Mouse (Mus musculus) MEL-GATA-1-ER (cell line): Measurements from ENCODE around the gene Klhl32.

Experiments used
- DNase-seq: peaks from one replicate; pipeline ENCODE4 v3.0.0-alpha.2; 2012; ENCODE audit warnings: low read depth; ENCODE audit errors: extremely low read depth

The Klhl32 gene

GRCm38 (mm10) chr4:24631177-24631911, 219.6 kb downstream of the Klhl32 start:
- no peak for DNase-seq

GRCm38 (mm10) chr4:24630430-24630829, 220.5 kb downstream of the Klhl32 start:
- no peak for DNase-seq

- no peak for DNase-seq
Measured at GRCm38 (mm10) chr4:24627871-24628270, 223.1 kb downstream of the Klhl32 start.

GRCm38 (mm10) chr4:24626686-24627085, 224.2 kb downstream of the Klhl32 start:
- no peak for DNase-seq

- no peak for DNase-seq
Measured at GRCm38 (mm10) chr4:24625951-24626584, 224.9 kb downstream of the Klhl32 start.

GRCm38 (mm10) chr4:24621422-24622187, 229.3 kb downstream of the Klhl32 start:
- DNase-seq, result no peak

GRCm38 (mm10) chr4:24620440-24620839, 230.5 kb downstream of the Klhl32 start:
- DNase-seq, result no peak

- no peak for DNase-seq
Measured at GRCm38 (mm10) chr4:24620005-24620404, 230.9 kb downstream of the Klhl32 start.

- no peak for DNase-seq
Measured at GRCm38 (mm10) chr4:24609564-24609963, 241.4 kb downstream of the Klhl32 start.

GRCm38 (mm10) chr4:24609085-24609484, 241.8 kb downstream of the Klhl32 start:
- DNase-seq, result no peak

- no peak for DNase-seq
Measured at GRCm38 (mm10) chr4:24601711-24602110, 249.2 kb downstream of the Klhl32 start.

GRCm38 (mm10) chr4:24598637-24599036, 252.3 kb downstream of the Klhl32 start:
- no peak for DNase-seq

GRCm38 (mm10) chr4:24596942-24597611, 253.8 kb downstream of the Klhl32 start:
- DNase-seq, result no peak

GRCm38 (mm10) chr4:24594824-24595223, 256.1 kb downstream of the Klhl32 start:
- no peak for DNase-seq

GRCm38 (mm10) chr4:24583997-24584396, 266.9 kb downstream of the Klhl32 start:
- no peak for DNase-seq

GRCm38 (mm10) chr4:24582295-24582694, 268.6 kb downstream of the Klhl32 start:
- DNase-seq, result no peak

GRCm38 (mm10) chr4:24577594-24577993, 273.3 kb downstream of the Klhl32 start:
- DNase-seq, result no peak

- peak; percentile 43 for DNase-seq
Measured at GRCm38 (mm10) chr4:24574276-24574675, 276.6 kb downstream of the Klhl32 start.

- DNase-seq, result no peak
Measured at GRCm38 (mm10) chr4:24568989-24569556, 281.9 kb downstream of the Klhl32 start.

- DNase-seq, result no peak
Measured at GRCm38 (mm10) chr4:24568026-24568425, 282.9 kb downstream of the Klhl32 start.
